Mouse (Mus musculus) gastrocnemius, postnatal 4 days (tissue): Measurements from ENCODE around the gene D330020A13Rik. TPM values are rescaled to one million over a fixed set of nuclear protein-coding genes. Genes with fewer than 3 reads are reported as not detected.
"Not testable (repeated sequence)": the region's sequence is repeated elsewhere in the genome, so short reads cannot be mapped to it uniquely, and the experiment has no call there.

ENCODE experiments used
- DNase-seq, 2 experiments: peaks; one replicate each; pipeline ENCODE4 v3.0.0; 2021 to 2022; ENCODE audit warnings: low spot score in 2 of 2, mixed read lengths in 2 of 2
- total RNA-seq, 2 experiments: library from RNA; stranded (reverse); gene quantifications; 2 replicates each; pipeline ENCODE4 v1.2.3; 2021

The D330020A13Rik gene
- total RNA-seq, 2 experiments from 2014 or later, result 0.26 to 0.34 TPM

GRCm38 (mm10) chr6:120294785-120295133 is 595 bp downstream of the D330020A13Rik start:
- DNase-seq, result no peak

- not testable (repeated sequence) for DNase-seq
Measured at GRCm38 (mm10) chr6:120296589-120296988, 2.4 kb downstream of the D330020A13Rik start.

- DNase-seq, result peak in 1 of 2 experiments; percentile 35
Measured at GRCm38 (mm10) chr6:120301137-120301536, 7.0 kb downstream of the D330020A13Rik start.

- peak in 1 of 2 experiments; percentile 18 for DNase-seq
Measured at GRCm38 (mm10) chr6:120302755-120303316, 8.7 kb downstream of the D330020A13Rik start.

GRCm38 (mm10) chr6:120306859-120307594 is 12.9 kb downstream of the D330020A13Rik start:
- no peak for DNase-seq

- DNase-seq, result no peak
Measured at GRCm38 (mm10) chr6:120309338-120309737, 15.2 kb downstream of the D330020A13Rik start.

- no peak for DNase-seq
Measured at GRCm38 (mm10) chr6:120309787-120310186, 15.6 kb downstream of the D330020A13Rik start.

GRCm38 (mm10) chr6:120312443-120312842 is 18.3 kb downstream of the D330020A13Rik start:
- no peak for DNase-seq

GRCm38 (mm10) chr6:120318303-120318940 is 24.3 kb downstream of the D330020A13Rik start:
- DNase-seq, result no peak

GRCm38 (mm10) chr6:120319129-120319528 is 25.0 kb downstream of the D330020A13Rik start:
- no peak for DNase-seq

GRCm38 (mm10) chr6:120320369-120320768 is 26.2 kb downstream of the D330020A13Rik start:
- no peak for DNase-seq

- DNase-seq, result peak in 1 of 2 experiments; percentile 65
Measured at GRCm38 (mm10) chr6:120324295-120324927, 30.2 kb downstream of the D330020A13Rik start.

- DNase-seq, result no peak
Measured at GRCm38 (mm10) chr6:120332351-120332750, 38.2 kb downstream of the D330020A13Rik start.

- DNase-seq, result no peak
Measured at GRCm38 (mm10) chr6:120343992-120344391, 49.8 kb downstream of the D330020A13Rik start.

Other genes with a start within 250 kb of the D330020A13Rik start
- not detected for gene Ninj2, start 201.0 kb upstream of the D330020A13Rik start, total RNA-seq
- gene B4galnt3, start 195 bp downstream of the D330020A13Rik start, total RNA-seq, result 1 to 10 TPM; 3.7 to 5.0 TPM
- gene Kdm5a, start 69.8 kb downstream of the D330020A13Rik start, total RNA-seq, result 10 to 100 TPM; 32.3 to 38.9 TPM
- gene Ccdc77, start 70.0 kb downstream of the D330020A13Rik start, total RNA-seq, result 10 to 100 TPM; 10.4 to 11.1 TPM
- 1 to 10 TPM; 4.7 to 5.2 TPM for gene Il17ra, start 168.9 kb downstream of the D330020A13Rik start, total RNA-seq
- gene Tmem121b, start 199.4 kb downstream of the D330020A13Rik start, total RNA-seq, result under 1 TPM; 0.13 to 0.15 TPM
- gene Hdhd5, start 237.0 kb downstream of the D330020A13Rik start, total RNA-seq, result 10 to 100 TPM; 16.1 to 18.3 TPM